Mouse (Mus musculus) embryonic facial prominence, embryonic 12.5 days (tissue): Measurements from ENCODE around the gene Myo1e. TPM values are rescaled to one million over a fixed set of nuclear protein-coding genes. Genes with fewer than 3 reads are reported as not detected.

Source experiments
- ATAC-seq: fragments of 200-750 bp; cut with Nextera tagmentation; 2 replicates; pipeline ENCODE4 v1.8.0; 2017; ENCODE audit not compliant: insufficient number of reproducible peaks, insufficient read depth, low FRiP score, low TSS enrichment
- H3K27ac ChIP-seq: fragments of 300-500 bp; sonication (generic); 2 replicates; pipeline ENCODE4 v1.5.1; 2016; ENCODE audit warnings: mild to moderate bottlenecking
- H3K27me3 ChIP-seq: fragments of 300-500 bp; sonication (generic); 2 replicates; pipeline ENCODE4 v1.6.1; 2016; ENCODE audit warnings: mild to moderate bottlenecking, moderate library complexity
- H3K36me3 ChIP-seq: fragments of 300-500 bp; sonication (generic); 2 replicates; pipeline ENCODE4 v1.6.1; 2016; ENCODE audit warnings: mild to moderate bottlenecking
- H3K4me1 ChIP-seq: fragments of 300-500 bp; sonication (generic); 2 replicates; pipeline ENCODE4 v1.6.1; 2016
- H3K4me2 ChIP-seq: fragments of 300-500 bp; sonication (generic); replicated peaks from 2 replicates; pipeline ENCODE4 v1.6.1; 2016; ENCODE audit warnings: mild to moderate bottlenecking, moderate library complexity
- H3K4me3 ChIP-seq: fragments of 300-500 bp; sonication (generic); 2 replicates; pipeline ENCODE4 v1.5.1; 2016; ENCODE audit warnings: mild to moderate bottlenecking
- H3K9ac ChIP-seq: fragments of 300-500 bp; sonication (generic); 2 replicates; pipeline ENCODE4 v1.6.1; 2016; ENCODE audit warnings: mild to moderate bottlenecking, moderate library complexity
- H3K9me3 ChIP-seq: fragments of 300-500 bp; sonication (generic); 2 replicates; pipeline ENCODE4 v1.6.1; 2016; ENCODE audit warnings: mild to moderate bottlenecking, moderate library complexity
- WGBS: fragments of 180-500 bp; shearing (Covaris S2); methylation state at CpG from one replicate; pipeline ENCODE4 v1.1.7; 2016; 5-methylcytosine and 5-hydroxymethylcytosine counted together
- polyA plus RNA-seq: library from polyadenylated mRNA; unstranded; fragments of >200 nt; fragmentation: Nextera tagmentation; extraction: Ambion mirVana; gene quantifications from 2 replicates; pipeline ENCODE4 v1.2.1, GENCODE M21; 2016

The Myo1e gene
- polyA plus RNA-seq, 1 experiment from 2014 or later, result 21.0 TPM

DNA sequence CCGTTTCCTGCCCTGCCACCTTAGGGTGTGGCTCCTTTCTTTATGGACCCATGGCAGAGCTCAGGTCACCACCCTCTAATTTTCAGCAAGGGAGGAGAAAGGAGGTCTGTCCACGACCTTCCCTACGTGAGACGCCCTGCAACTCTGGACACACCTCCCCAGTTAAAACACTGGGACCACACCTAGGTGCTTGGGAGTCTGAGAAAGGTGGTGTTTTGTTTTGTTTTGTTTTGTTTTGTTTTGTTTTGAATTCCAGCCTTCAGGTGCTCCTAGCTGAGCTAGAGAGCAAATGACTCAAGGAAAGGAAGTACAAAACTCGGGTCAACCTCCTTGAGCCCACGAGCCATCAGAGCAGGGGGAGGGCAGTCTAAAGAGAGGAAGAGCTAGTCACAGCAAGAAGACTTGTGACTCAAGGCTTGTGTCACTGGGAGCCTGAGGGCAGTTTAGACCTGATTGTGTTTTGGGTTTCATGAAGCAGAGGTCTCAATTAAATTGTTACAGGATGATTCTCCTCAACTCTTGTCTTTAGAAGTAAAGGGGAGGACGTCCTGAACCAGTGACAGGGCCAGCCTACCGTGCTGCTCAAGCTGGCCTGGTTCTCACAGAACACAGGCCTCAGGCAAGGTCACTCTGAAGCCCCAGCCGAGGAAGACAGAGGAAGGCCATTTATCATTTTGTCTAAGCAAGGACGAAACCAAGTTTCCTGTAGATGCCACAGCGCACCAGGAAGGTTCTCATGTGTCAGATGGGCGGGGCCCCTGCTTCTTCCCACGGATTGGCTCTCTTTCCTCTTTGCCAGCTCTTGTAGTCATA lies 50.3 kb downstream of the Myo1e start:
- Histone ChIP-seq H3K27me3 (no peaks in the 10 kb centered on the region), H3K9ac (no peak overlapping the region), H3K4me1 (peaks cover 35% of the 10 kb centered on the region), H3K27ac (no peak overlapping the region), H3K36me3 (no peaks in the 10 kb centered on the region), H3K4me3 (no peak overlapping the region), H3K9me3 (no peaks in the 10 kb centered on the region), H3K4me2 (peak overlapping the region; percentile 31)
- WGBS, result 38% methylated on average over 13 of the region's 13 CpGs
- no peak for ATAC-seq

DNA sequence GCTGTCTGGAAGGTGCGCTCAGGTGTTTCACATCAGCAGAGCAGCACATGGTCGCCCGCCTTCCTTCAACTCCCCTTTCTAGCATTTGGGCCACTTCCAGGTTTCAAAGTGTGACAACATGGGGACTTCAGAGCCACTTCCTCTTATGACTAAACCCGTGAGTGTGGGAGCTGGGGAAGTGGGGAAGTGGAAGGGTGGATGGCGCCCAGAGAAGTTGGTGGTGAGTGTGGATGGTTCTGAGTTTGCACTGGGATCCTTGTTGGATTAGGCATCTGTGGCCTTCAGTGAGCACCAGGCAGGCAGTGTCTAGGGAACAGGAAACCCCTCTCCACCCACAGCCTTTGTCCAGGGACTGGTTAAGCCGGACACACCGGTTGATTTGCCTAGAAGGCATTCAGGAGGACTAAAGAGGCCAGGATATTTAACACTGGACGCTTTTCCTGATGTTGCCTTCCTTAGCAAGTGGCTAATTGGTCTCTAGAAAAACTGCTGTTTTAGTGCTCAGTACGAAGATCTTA lies 53.2 kb downstream of the Myo1e start:
- peak overlapping the region; percentile 57; the same call in 1 of the 2 replicates for H3K27ac ChIP-seq
- no peak for ATAC-seq
- no peak overlapping the region for H3K9ac ChIP-seq

DNA sequence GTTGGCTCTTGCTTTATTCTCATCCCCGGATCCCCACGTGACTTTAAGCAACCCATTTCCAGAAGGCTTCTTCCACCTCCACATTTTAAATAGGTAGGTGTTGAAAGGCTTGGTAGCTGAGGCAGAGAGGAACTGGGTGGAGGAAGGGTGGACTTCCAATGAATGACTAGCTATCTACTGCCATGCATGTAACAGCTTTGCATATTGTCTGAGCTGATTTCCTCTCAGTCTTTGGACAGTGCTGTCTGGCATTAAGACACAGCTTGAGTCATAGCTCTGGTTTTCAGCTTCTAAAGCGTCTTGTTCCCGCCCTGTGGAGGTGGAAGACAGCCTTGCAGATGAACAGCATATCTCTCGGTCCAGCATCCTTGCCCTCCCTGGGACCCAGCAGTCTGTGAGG lies 54.5 kb downstream of the Myo1e start:
- WGBS, result 73% methylated on average over 5 of the region's 5 CpGs
- Histone ChIP-seq H3K27ac (no peak overlapping the region), H3K27me3 (no peaks in the 10 kb centered on the region), H3K9ac (no peak overlapping the region), H3K4me3 (no peak overlapping the region), H3K4me1 (peaks cover 48% of the 10 kb centered on the region), H3K9me3 (no peaks in the 10 kb centered on the region), H3K36me3 (no peaks in the 10 kb centered on the region), H3K4me2 (no peak overlapping the region)
- no peak for ATAC-seq

More for the DNA sequence above, 53.2 kb downstream of the Myo1e start:
- Histone ChIP-seq H3K27me3 (no peaks in the 10 kb centered on the region), H3K4me2 (no peak overlapping the region), H3K4me3 (no peak overlapping the region), H3K36me3 (no peaks in the 10 kb centered on the region), H3K9me3 (no peaks in the 10 kb centered on the region), H3K4me1 (peaks cover 48% of the 10 kb centered on the region)
- 43% methylated on average over 9 of the region's 9 CpGs for WGBS

- Histone ChIP-seq H3K4me1 (peaks cover 36% of the 10 kb centered on the region), H3K27ac (no peak overlapping the region), H3K9ac (0 out of 2 replicates have a peak overlapping the region, but pooled peaks have one; percentile 10), H3K36me3 (no peaks in the 10 kb centered on the region), H3K9me3 (no peaks in the 10 kb centered on the region), H3K27me3 (no peaks in the 10 kb centered on the region), H3K4me2 (peak overlapping the region; percentile 5; the same call in 1 of the 2 replicates), H3K4me3 (no peak overlapping the region)
- no peak for ATAC-seq
- WGBS, result 41% methylated on average over 8 of the region's 8 CpGs
Observed at GRCm38 (mm10) chr9:70263134-70263533, 56.0 kb downstream of the Myo1e start.

DNA sequence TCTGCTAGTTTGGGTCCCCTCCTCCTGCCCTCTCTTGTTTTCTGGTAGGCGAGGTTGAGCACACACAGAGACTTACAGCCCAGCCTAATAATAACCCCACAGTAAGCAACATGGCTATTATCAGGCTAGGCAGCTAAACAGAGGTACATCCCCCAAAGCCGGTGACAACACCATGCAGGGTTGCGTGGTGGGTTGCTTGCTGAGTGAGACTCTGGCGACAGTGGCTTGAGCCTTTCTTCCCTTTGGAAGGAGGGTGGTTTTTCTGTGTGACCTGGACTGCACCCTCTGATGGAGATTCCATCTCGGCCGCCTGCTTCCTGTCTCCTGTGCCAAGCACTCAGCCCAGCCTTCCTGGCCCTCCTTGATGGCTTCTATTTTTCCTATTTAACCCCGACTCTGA lies 56.6 kb downstream of the Myo1e start:
- Histone ChIP-seq H3K4me1 (peaks cover 36% of the 10 kb centered on the region), H3K27ac (no peak overlapping the region), H3K36me3 (no peaks in the 10 kb centered on the region), H3K9me3 (no peaks in the 10 kb centered on the region), H3K9ac (no peak overlapping the region), H3K27me3 (no peaks in the 10 kb centered on the region), H3K4me2 (peak overlapping the region; percentile 5; the same call in 1 of the 2 replicates), H3K4me3 (no peak overlapping the region)
- WGBS, result 25% methylated on average over 7 of the region's 7 CpGs
- ATAC-seq, result no peak

GRCm38 (mm10) chr9:70265513-70265912 lies 58.4 kb downstream of the Myo1e start:
- H3K9me3 ChIP-seq, result no peaks in the 10 kb centered on the region
- no peaks in the 10 kb centered on the region for H3K27me3 ChIP-seq
- no peak overlapping the region for H3K27ac ChIP-seq
- no peak overlapping the region for H3K9ac ChIP-seq
- ATAC-seq, result no peak
- no peak overlapping the region for H3K4me3 ChIP-seq
- H3K4me1 ChIP-seq, result peaks cover 29% of the 10 kb centered on the region
- WGBS, result 81% methylated on average over 5 of the region's 5 CpGs
- no peaks in the 10 kb centered on the region for H3K36me3 ChIP-seq
- no peak overlapping the region for H3K4me2 ChIP-seq

DNA sequence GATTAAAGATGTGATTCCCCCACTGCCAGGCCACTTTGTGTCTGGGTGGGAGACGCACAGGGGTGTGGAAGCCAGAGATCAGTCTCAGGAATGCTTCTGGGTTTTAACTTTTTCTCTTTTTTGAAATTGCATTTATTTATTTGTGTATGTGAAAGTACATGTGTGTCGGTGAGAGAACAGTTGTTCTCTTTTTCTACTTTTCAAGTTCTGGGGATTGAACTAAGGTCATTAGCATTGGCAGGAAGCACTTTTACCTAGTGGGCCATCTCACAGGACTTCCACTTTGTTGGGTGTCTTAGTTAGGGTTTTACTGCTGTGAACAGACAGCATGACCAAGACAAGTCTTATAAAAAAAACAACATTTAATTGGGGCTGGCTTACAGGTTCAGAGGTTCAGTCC lies 59.0 kb downstream of the Myo1e start:
- Histone ChIP-seq H3K4me1 (peaks cover 24% of the 10 kb centered on the region), H3K36me3 (no peaks in the 10 kb centered on the region), H3K9me3 (no peaks in the 10 kb centered on the region), H3K4me2 (no peak overlapping the region), H3K4me3 (no peak overlapping the region), H3K27ac (no peak overlapping the region), H3K9ac (no peak overlapping the region), H3K27me3 (no peaks in the 10 kb centered on the region)
- 84% methylated on average over 2 of the region's 2 CpGs for WGBS
- no peak for ATAC-seq

GRCm38 (mm10) chr9:70267108-70267507 lies 60.0 kb downstream of the Myo1e start:
- no peak overlapping the region for H3K4me3 ChIP-seq
- peaks cover 16% of the 10 kb centered on the region for H3K4me1 ChIP-seq
- no peaks in the 10 kb centered on the region for H3K36me3 ChIP-seq
- H3K27me3 ChIP-seq, result no peaks in the 10 kb centered on the region
- H3K9ac ChIP-seq, result no peak overlapping the region
- H3K4me2 ChIP-seq, result no peak overlapping the region
- H3K27ac ChIP-seq, result no peak overlapping the region
- WGBS, result 88% methylated on average over 5 of the region's 5 CpGs
- ATAC-seq, result no peak
- no peaks in the 10 kb centered on the region for H3K9me3 ChIP-seq

- no peak overlapping the region for H3K4me2 ChIP-seq
- H3K27me3 ChIP-seq, result no peaks in the 10 kb centered on the region
- H3K9me3 ChIP-seq, result no peaks in the 10 kb centered on the region
- ATAC-seq, result no peak
- no peak overlapping the region for H3K4me3 ChIP-seq
- no peak overlapping the region for H3K9ac ChIP-seq
- no peak overlapping the region for H3K27ac ChIP-seq
- H3K36me3 ChIP-seq, result no peaks in the 10 kb centered on the region
- H3K4me1 ChIP-seq, result no peaks in the 10 kb centered on the region
- 46% methylated on average over 10 of the region's 10 CpGs for WGBS
Observed at GRCm38 (mm10) chr9:70269349-70269748, 62.2 kb downstream of the Myo1e start.

GRCm38 (mm10) chr9:70270468-70270867 lies 63.3 kb downstream of the Myo1e start:
- WGBS, result 93% methylated on average over 4 of the region's 4 CpGs
- ATAC-seq, result no peak

DNA sequence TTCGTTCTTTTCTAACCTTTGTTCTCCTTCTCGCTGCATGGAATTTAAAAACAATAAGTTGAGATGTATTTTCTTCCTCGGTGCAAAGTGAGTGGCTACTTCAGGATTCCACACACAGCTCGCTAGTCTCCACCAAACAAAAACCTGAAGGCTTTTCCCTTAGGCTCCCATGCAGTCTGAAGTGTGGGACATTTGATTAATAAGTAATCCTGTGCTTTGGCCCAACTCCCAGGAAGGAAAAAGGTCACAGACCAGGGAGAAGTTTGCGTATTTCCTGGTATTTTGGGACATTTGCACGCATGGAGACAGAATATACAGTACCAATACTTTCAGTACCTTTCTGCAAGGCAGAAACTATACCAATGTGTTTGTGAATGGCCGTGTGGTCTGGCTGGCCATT lies 64.0 kb downstream of the Myo1e start:
- Histone ChIP-seq H3K4me2 (no peak overlapping the region), H3K9ac (no peak overlapping the region), H3K9me3 (no peaks in the 10 kb centered on the region), H3K27ac (no peak overlapping the region), H3K4me3 (no peak overlapping the region), H3K27me3 (no peaks in the 10 kb centered on the region), H3K4me1 (no peaks in the 10 kb centered on the region), H3K36me3 (no peaks in the 10 kb centered on the region)
- WGBS, result 81% methylated on average over 7 of the region's 7 CpGs
- no peak for ATAC-seq

More at GRCm38 (mm10) chr9:70270468-70270867, 63.3 kb downstream of the Myo1e start:
- Histone ChIP-seq H3K9me3 (no peaks in the 10 kb centered on the region), H3K4me2 (no peak overlapping the region), H3K4me1 (no peaks in the 10 kb centered on the region), H3K4me3 (no peak overlapping the region), H3K27ac (no peak overlapping the region), H3K9ac (no peak overlapping the region), H3K27me3 (no peaks in the 10 kb centered on the region), H3K36me3 (no peaks in the 10 kb centered on the region)

GRCm38 (mm10) chr9:70271631-70272030 lies 64.5 kb downstream of the Myo1e start:
- no peak overlapping the region for H3K27ac ChIP-seq
- no peaks in the 10 kb centered on the region for H3K9me3 ChIP-seq
- no peak overlapping the region for H3K4me2 ChIP-seq
- no peaks in the 10 kb centered on the region for H3K27me3 ChIP-seq
- no peak overlapping the region for H3K9ac ChIP-seq
- ATAC-seq, result no peak
- WGBS, result 91% methylated on average over 9 of the region's 9 CpGs
- no peaks in the 10 kb centered on the region for H3K36me3 ChIP-seq
- no peak overlapping the region for H3K4me3 ChIP-seq
- no peaks in the 10 kb centered on the region for H3K4me1 ChIP-seq
